In the genomic region with DNA sequence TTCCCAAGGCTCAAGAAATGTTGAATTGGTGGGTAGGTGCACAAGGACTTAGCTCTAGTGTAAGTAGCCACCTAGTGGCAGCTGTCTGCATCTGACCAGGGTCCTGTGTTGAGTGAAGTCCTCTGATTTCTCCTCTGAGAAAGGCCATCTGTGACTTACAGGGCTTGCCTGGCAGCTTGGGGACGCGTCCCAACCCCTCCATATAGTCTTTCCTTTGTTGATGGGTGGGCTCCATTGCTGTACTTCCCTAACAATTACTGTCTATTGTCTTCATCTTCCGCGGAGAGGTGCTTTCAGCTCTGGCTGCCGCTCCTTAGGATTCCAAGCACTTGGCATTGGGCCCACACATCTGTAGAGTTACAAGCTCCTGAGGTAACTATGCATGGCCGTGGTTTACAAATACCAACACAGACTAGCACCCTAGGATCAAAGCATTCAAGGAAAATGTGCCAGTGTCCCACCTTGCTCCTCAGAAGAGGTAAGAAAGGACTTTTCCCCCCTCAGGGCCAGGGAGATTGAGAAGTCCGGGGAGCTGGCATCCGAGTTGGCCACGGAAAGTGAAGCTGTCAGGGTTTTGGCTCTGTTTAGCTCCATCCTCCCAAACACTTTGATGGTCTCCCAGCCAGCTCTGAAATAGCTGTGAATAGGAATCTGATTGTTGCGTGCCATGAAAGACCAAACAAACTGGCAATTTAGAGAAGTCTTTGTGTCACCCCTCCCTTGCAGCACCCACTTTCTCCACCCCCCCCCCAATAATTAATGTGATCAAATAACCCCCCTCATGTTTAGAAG, we compare ENCODE assay signal across 9 mouse cellular contexts.
A peak's percentile ranks its signal among the peaks of the same experiment; 100 is the strongest.
DNase-seq lines count a peak whose midpoint lies in the region; ATAC-seq lines count a peak whose summit lies in the region.
"Had no signal": no experiment of that assay in that cellular context is flagged by ENCODE, and none has a peak within 500 bp of the region (broad histone marks: within the 10 kb centered on the region; RNA-seq: fewer than 3 reads in every experiment).

No protein-coding gene starts in this region.

- H3K9ac ChIP-seq in hindbrain, embryonic 12.5 days, result no peak overlapping the region

- peak; percentile 76 for ATAC-seq in hindbrain, embryonic 12.5 days (ENCODE audit: low FRiP score)
- peak; percentile 82 for ATAC-seq in megakaryocyte progenitor cell, adult 5-6 weeks (replicated peaks; ENCODE audit: poor library complexity)

- no peaks in the 10 kb centered on the region for H3K36me3 ChIP-seq in hindbrain, embryonic 12.5 days

- 24% methylated on average over 10 of the region's 10 CpGs for WGBS in hindbrain, embryonic 12.5 days

- H3K9me3 ChIP-seq in hindbrain, embryonic 12.5 days (replicated peaks), result no peaks in the 10 kb centered on the region
- H3K9me3 ChIP-seq: megakaryocyte, embryonic 14.5 days had no signal

- H3K4me3 ChIP-seq in hindbrain, embryonic 12.5 days, result no peak overlapping the region
- H3K4me3 ChIP-seq: megakaryocyte, embryonic 14.5 days had no signal

- peaks cover 3% of the 10 kb centered on the region; the same call in 1 of the 2 replicates for H3K4me1 ChIP-seq in hindbrain, embryonic 12.5 days

- peak; percentile 41 to 46 for DNase-seq in cerebellum, adult 18-20 months
- no peak for DNase-seq in cerebellum, adult 11-12 months
- peak; percentile 50 for DNase-seq in brain, embryonic 18.5 days (ENCODE audit: low read depth, low spot score)
- peak; percentile 68 for DNase-seq in forelimb bud, embryonic 11.5 days (ENCODE audit: low read depth, low spot score)
- peak; percentile 24 to 41 for DNase-seq in left cerebral cortex, adult 18-20 months (ENCODE audit: low spot score in 2 of 2)
- peak; percentile 41 to 51 for DNase-seq in right cerebral cortex, postnatal 36 days (ENCODE audit: low spot score in 2 of 2)

- no peaks in the 10 kb centered on the region for H3K27me3 ChIP-seq in hindbrain, embryonic 12.5 days

- H3K27ac ChIP-seq in hindbrain, embryonic 12.5 days, result peak overlapping the region; percentile 52; the same call in 1 of the 2 replicates

- no peak overlapping the region for H3K4me2 ChIP-seq in hindbrain, embryonic 12.5 days (replicated peaks)
